In genomic region chr1:151685666-151686309, GRCm38 (mm10) we compare ENCODE assay signal across 7 mouse cellular contexts.
DNase-seq lines count a peak whose midpoint lies in the region; ATAC-seq lines count a peak whose summit lies in the region.

No protein-coding gene starts in this region.

- no peaks in the 10 kb centered on the region for H3K9me3 ChIP-seq in kidney, embryonic 14.5 days (ENCODE audit: control insufficient read depth, low read length)
- H3K9me3 ChIP-seq in embryonic facial prominence, embryonic 10.5 days, result no peaks in the 10 kb centered on the region
- no peaks in the 10 kb centered on the region for H3K9me3 ChIP-seq in intestine, embryonic 16.5 days (ENCODE audit: control insufficient read depth, low read length)

- no peaks in the 10 kb centered on the region for H3K27me3 ChIP-seq in kidney, embryonic 14.5 days (ENCODE audit: control insufficient read depth, insufficient read depth, low read length)
- H3K27me3 ChIP-seq in embryonic facial prominence, embryonic 10.5 days (replicated peaks; ENCODE audit: low read depth, poor library complexity, severe bottlenecking), result no peaks in the 10 kb centered on the region
- H3K27me3 ChIP-seq in intestine, embryonic 16.5 days (replicated peaks; ENCODE audit: control insufficient read depth, insufficient read depth, low read length), result no peaks in the 10 kb centered on the region

- 32% methylated on average over 12 of the region's 12 CpGs for WGBS in kidney, embryonic 14.5 days
- 13% methylated on average over 12 of the region's 12 CpGs for WGBS in embryonic facial prominence, embryonic 10.5 days
- WGBS in intestine, embryonic 16.5 days, result 29% methylated on average over 12 of the region's 12 CpGs

- ATAC-seq in kidney, embryonic 14.5 days (ENCODE audit: low FRiP score, low TSS enrichment), result 0 out of 2 replicates have a peak, but pooled peaks have one; percentile 16
- ATAC-seq in intestine, embryonic 16.5 days, result no peak

- no peaks in the 10 kb centered on the region for H3K36me3 ChIP-seq in kidney, embryonic 14.5 days (ENCODE audit: control insufficient read depth, insufficient read depth, low read length)
- no peaks in the 10 kb centered on the region for H3K36me3 ChIP-seq in embryonic facial prominence, embryonic 10.5 days (replicated peaks)
- no peaks in the 10 kb centered on the region for H3K36me3 ChIP-seq in intestine, embryonic 16.5 days (ENCODE audit: control insufficient read depth, insufficient read depth, low read length)

- H3K4me2 ChIP-seq in kidney, embryonic 14.5 days (replicated peaks; ENCODE audit: low read depth, low read length), result no peak overlapping the region
- no peak overlapping the region for H3K4me2 ChIP-seq in intestine, embryonic 16.5 days (ENCODE audit: low read depth, low read length)

- DNase-seq in kidney, adult 11 months, result no peak
- peak; percentile 95 for DNase-seq in R1 (ENCODE audit: low read depth, low spot score)
- DNase-seq in embryonic facial prominence, embryonic 10.5 days (ENCODE audit: low spot score), result peak; percentile 38
- peak; percentile 39 for DNase-seq in mesoderm, embryonic 11.5 days (ENCODE audit: low read depth, low spot score)
- DNase-seq in layer of hippocampus, adult 11-12 months (ENCODE audit: low spot score), result no peak

- no peak overlapping the region for H3K27ac ChIP-seq in kidney, embryonic 14.5 days (ENCODE audit: low read depth, low read length)
- H3K27ac ChIP-seq in embryonic facial prominence, embryonic 10.5 days (replicated peaks), result peak overlapping the region; percentile 48
- no peak overlapping the region for H3K27ac ChIP-seq in intestine, embryonic 16.5 days (ENCODE audit: low read length)

- H3K4me1 ChIP-seq in kidney, embryonic 14.5 days (ENCODE audit: control insufficient read depth, insufficient read depth, low read length), result peaks cover 4% of the 10 kb centered on the region; the same call in 1 of the 2 replicates
- H3K4me1 ChIP-seq in embryonic facial prominence, embryonic 10.5 days, result peaks cover 22% of the 10 kb centered on the region
- peaks cover 11% of the 10 kb centered on the region for H3K4me1 ChIP-seq in intestine, embryonic 16.5 days (ENCODE audit: control insufficient read depth, insufficient read depth, low read length)

- H3K4me3 ChIP-seq in kidney, embryonic 14.5 days (ENCODE audit: low read length), result no peak overlapping the region
- peak overlapping the region; percentile 32; the same call in 1 of the 2 replicates for H3K4me3 ChIP-seq in embryonic facial prominence, embryonic 10.5 days
- no peak overlapping the region for H3K4me3 ChIP-seq in intestine, embryonic 16.5 days (ENCODE audit: low read length)

- H3K9ac ChIP-seq in kidney, embryonic 14.5 days (ENCODE audit: low read depth, low read length), result no peak overlapping the region
- H3K9ac ChIP-seq in intestine, embryonic 16.5 days (ENCODE audit: low read depth, low read length), result no peak overlapping the region

Comparison
In these comparisons a context has a peak if more than half of its experiments do, and no peak if none do; other contexts are left out.
1. DNase-seq: peak in R1 (single experiment), embryonic facial prominence, embryonic 10.5 days (single experiment) and mesoderm, embryonic 11.5 days (single experiment); none in kidney, adult 11 months (single experiment) and layer of hippocampus, adult 11-12 months (single experiment).